Mouse (Mus musculus) E14TG2a.4 (cell line): ENCODE data around the gene Gpr153.

Experiments used
- CTCF ChIP-seq: conservative IDR thresholded peaks from 2 replicates; pipeline ENCODE4 v1.5.1; 2014; ENCODE audit warnings: low read length
- POU5F1 ChIP-seq: IDR thresholded peaks from 2 replicates; pipeline ENCODE4 v1.6.1; 2014; ENCODE audit warnings: low read length, borderline replicate concordance

- TF ChIP-seq CTCF, result no peak
- TF ChIP-seq POU5F1, result no peak
These were observed 9.3 kb downstream of the Gpr153 start for GRCm38 (mm10) chr4:152283186-152283950.
